Mouse (Mus musculus) ES-E14 (cell line): ENCODE measurements around the gene Apopt1. TPM values are rescaled to one million over a fixed set of nuclear protein-coding genes. Genes with fewer than 3 reads are reported as not detected.

Source experiments
- DNase-seq: peaks from one replicate; pipeline ENCODE4 v3.0.0-alpha.2; 2013; ENCODE audit warnings: low read depth, low spot score
- H3K27ac ChIP-seq: 2 replicates; pipeline ENCODE4 v1.5.1; 2012; ENCODE audit warnings: low read depth, mild to moderate bottlenecking, low read length, moderate library complexity, mixed read lengths; ENCODE audit not compliant: poor library complexity, insufficient read depth, severe bottlenecking
- H3K36me3 ChIP-seq: 2 replicates; pipeline ENCODE4 v1.6.1; 2012; ENCODE audit warnings: mild to moderate bottlenecking, low read length, moderate library complexity, mixed read lengths; ENCODE audit not compliant: control insufficient read depth, poor library complexity, insufficient read depth, severe bottlenecking
- H3K4me1 ChIP-seq, 2 experiments: fragments of 150-350 bp in 1 of 2; sonication (generic) in 1 of 2; 2 replicates each; pipeline ENCODE4 v1.6.1; 2012; ENCODE audit warnings: low read length in 2 of 2, mild to moderate bottlenecking in 1 of 2, mixed read lengths in 1 of 2; ENCODE audit not compliant: control insufficient read depth in 2 of 2, insufficient read depth in 2 of 2, poor library complexity in 1 of 2
- H3K4me3 ChIP-seq, 2 experiments: fragments of 150-350 bp in 1 of 2; sonication (generic) in 1 of 2; 2 replicates each; pipeline ENCODE4 v1.5.1; 2012; ENCODE audit warnings: low read length in 2 of 2, low read depth in 1 of 2, mild to moderate bottlenecking in 1 of 2, mixed read lengths in 1 of 2; ENCODE audit not compliant: insufficient read depth in 1 of 2, poor library complexity in 1 of 2, severe bottlenecking in 1 of 2
- H3K9ac ChIP-seq: 2 replicates; pipeline ENCODE4 v1.6.1; 2012; ENCODE audit warnings: low read depth, mild to moderate bottlenecking, low read length, mixed read lengths; ENCODE audit not compliant: poor library complexity, insufficient read depth, severe bottlenecking
- H3K9me3 ChIP-seq: fragments of 150-350 bp; sonication (generic); 2 replicates; pipeline ENCODE4 v1.6.1; 2012; ENCODE audit warnings: low read depth, mild to moderate bottlenecking, low read length; ENCODE audit not compliant: control insufficient read depth, insufficient read depth
- CHD2 ChIP-seq: IDR thresholded peaks from 2 replicates; pipeline ENCODE4 v1.6.1; 2014; ENCODE audit warnings: mild to moderate bottlenecking, low read depth, low read length, inconsistent platforms
- HCFC1 ChIP-seq: IDR thresholded peaks from 2 replicates; pipeline ENCODE4 v1.6.1; 2012; ENCODE audit warnings: low read length, inconsistent platforms, borderline replicate concordance; ENCODE audit not compliant: insufficient read depth
- MAFK ChIP-seq: IDR thresholded peaks from 2 replicates; pipeline ENCODE4 v1.6.1; 2014; ENCODE audit warnings: mild to moderate bottlenecking, low read depth, low read length, inconsistent platforms; ENCODE audit not compliant: insufficient read depth
- ZC3H11A ChIP-seq: IDR thresholded peaks from 2 replicates; pipeline ENCODE4 v1.6.1; 2012; ENCODE audit warnings: low read depth, mild to moderate bottlenecking, inconsistent platforms, low read length, borderline replicate concordance
- ZNF384 ChIP-seq: IDR thresholded peaks from 2 replicates; pipeline ENCODE4 v1.6.1; 2012; ENCODE audit warnings: low read depth, low read length, inconsistent platforms
- in situ Hi-C, 2 experiments: fragments of 600-800 bp; cut with MboI; formaldehyde crosslinking; loops; one replicate each; pipeline ENCODE4 v1.15.1; 2025; ENCODE audit warnings: low sequenced_read_pairs in 2 of 2, inconsistent platforms in 1 of 2; ENCODE audit not compliant: unreplicated experiment in 2 of 2
- total RNA-seq: library from RNA; depleted of rRNA; stranded (reverse); fragments of 300-350 nt; gene quantifications from 2 replicates; pipeline ENCODE4 v1.2.3, GENCODE M21; 2012

Apopt1 gene
- total RNA-seq, 1 experiment, result 15.2 TPM

DNA sequence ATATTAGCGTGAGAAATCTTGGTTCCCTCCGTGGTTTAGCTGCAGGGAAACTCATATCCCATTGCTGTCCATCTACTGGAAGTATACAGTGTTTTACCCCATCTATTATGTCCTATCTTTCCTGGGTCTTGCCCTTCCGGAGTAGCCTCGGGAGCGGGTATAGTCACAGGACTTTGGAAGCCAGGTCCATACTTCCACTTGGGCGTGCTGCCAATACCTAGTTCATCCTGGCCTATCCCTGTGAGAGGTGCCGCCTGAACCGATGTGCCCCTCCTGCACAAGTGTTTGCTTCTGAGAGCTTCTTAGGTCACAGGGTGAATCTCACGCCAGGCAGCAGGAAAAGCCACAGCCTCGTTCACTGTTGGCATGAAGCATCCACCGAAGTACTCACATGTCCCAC is 23.6 kb upstream of the Apopt1 start:
- no peaks in the 10 kb centered on the region for H3K9me3 ChIP-seq
- H3K36me3 ChIP-seq, result no peaks in the 10 kb centered on the region
- no peak for DNase-seq
- TF ChIP-seq HCFC1, result no peak
- no peak for TF ChIP-seq ZNF384
- no peak for TF ChIP-seq CHD2
- no peak for TF ChIP-seq MAFK
- H3K4me1 ChIP-seq, result peaks cover 2 to 26% of the 10 kb centered on the region in 2 experiments; a peak in 3 of 4 replicates
- in situ Hi-C loops, result no loop called here
- H3K27ac ChIP-seq, result no peak overlapping the region
- H3K9ac ChIP-seq, result no peak overlapping the region
- H3K4me3 ChIP-seq, result no peak overlapping the region

DNA sequence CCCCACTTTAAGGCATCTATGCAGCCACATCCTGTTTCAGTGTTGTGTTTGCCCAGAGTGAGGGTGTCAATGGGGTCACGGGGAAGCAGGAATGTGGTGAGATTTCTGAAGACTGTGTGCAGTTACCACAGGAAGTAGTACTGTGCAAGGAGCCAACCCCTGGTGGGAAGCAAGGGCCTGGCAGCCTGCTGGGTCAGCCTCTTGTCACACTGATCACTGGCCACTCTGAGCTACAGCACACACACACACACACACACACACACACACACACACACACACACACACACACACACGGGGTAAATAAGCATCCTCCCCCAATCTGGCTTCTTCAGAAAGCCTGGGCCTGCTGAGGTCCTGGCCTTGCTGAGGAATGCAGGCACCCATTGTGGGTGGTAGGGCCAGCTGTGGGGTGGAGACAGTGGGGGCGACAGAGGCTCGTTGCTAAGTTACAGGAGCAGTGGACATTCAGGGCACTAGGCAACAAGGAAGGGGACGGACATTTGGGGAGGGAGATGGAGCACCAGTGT is 21.7 kb upstream of the Apopt1 start:
- no peak for DNase-seq
- no peak overlapping the region for H3K9ac ChIP-seq
- no peaks in the 10 kb centered on the region for H3K36me3 ChIP-seq
- H3K27ac ChIP-seq, result no peak overlapping the region
- in situ Hi-C loops, result no loop called here
- no peak overlapping the region for H3K4me3 ChIP-seq
- TF ChIP-seq ZNF384 (no peak), MAFK (no peak), ZC3H11A (no peak), HCFC1 (no peak), CHD2 (no peak)
- no peaks in the 10 kb centered on the region for H3K9me3 ChIP-seq
- H3K4me1 ChIP-seq, result peaks cover 4 to 37% of the 10 kb centered on the region in 2 experiments; a peak in 3 of 4 replicates

DNA sequence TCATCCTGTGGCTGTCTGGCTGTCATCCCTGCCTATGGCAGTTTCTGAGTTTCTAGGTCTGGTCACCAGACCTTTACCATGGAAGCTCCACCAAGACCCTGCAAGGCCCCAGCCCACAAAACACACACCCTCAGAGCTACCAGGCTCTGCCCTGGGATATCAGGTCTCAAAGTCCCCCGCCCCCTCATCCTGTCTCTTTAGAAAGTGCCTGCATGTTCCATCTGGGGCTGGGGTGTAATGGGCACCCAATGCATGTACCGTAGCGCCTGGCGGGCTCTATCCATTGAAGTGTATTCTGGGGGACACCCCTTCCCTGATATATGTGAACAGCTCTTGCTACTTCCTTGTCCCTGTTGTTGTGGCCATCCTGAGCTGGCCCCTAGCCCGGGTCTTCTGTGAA is 20.2 kb upstream of the Apopt1 start:
- in situ Hi-C loops, result no loop called here
- Histone ChIP-seq H3K36me3 (no peaks in the 10 kb centered on the region), H3K27ac (no peak overlapping the region), H3K4me1 (peaks cover 4 to 34% of the 10 kb centered on the region in 2 experiments; a peak in 3 of 4 replicates), H3K9ac (0 out of 2 replicates have a peak overlapping the region, but pooled peaks have one; percentile 34), H3K9me3 (no peaks in the 10 kb centered on the region), H3K4me3 (peak overlapping the region; percentile 0 to 5; a peak in 1 of 4 replicates)
- DNase-seq, result no peak
- no peak for TF ChIP-seq MAFK

DNA sequence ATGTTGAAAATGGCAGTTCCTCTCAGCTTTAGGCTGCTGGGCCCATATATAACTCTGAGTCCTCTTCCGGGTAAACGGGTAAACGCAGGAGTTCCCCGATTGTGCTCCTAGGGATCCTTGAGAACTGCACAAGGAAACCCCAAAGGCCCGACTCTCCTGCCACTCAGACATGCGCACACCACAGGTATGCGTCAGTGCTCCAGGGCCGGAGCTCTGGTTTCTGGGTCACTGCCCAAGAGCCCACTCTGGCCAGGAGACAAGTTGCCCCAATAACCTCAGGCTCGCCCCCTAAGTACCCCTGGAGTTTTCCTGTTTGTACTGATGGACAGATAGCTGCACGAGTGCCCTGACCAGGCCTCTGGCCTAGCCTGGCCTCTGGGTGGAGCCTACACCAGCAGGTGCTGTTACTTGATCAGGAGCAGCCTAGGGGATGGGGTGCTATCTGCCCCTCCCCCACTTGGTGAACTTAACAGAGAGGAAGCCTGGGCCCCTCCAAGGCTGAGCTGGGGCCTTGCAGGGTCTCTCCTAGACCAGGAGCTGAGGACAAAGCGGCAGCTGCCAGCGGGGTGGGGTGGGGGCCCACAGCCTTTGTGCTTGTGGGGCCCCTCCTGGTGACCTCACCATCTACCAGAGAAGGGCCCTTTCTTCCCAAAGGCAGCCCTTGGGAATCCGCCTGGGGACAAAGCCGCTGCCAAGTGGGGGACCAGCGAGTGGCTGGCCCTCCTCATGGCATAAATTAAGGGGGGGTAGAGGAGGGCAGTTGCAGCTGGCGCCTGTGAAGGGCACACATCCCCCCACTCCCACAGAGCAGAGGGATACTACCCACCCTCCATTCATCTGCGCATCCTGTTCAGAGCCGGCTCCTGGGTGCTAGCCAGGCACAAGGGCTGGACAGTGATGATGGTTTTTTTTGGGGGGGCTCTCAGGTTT is 19.5 kb upstream of the Apopt1 start:
- Histone ChIP-seq H3K27ac (no peak overlapping the region), H3K4me3 (0 out of 4 replicates have a peak overlapping the region, but pooled peaks of 1 of the 2 experiments have one; percentile 0), H3K9ac (no peak overlapping the region), H3K9me3 (no peaks in the 10 kb centered on the region), H3K36me3 (no peaks in the 10 kb centered on the region), H3K4me1 (peaks cover 4 to 32% of the 10 kb centered on the region in 2 experiments; a peak in 3 of 4 replicates)
- DNase-seq, result no peak
- TF ChIP-seq MAFK (no peak), HCFC1 (no peak), CHD2 (no peak), ZNF384 (no peak), ZC3H11A (no peak)
- in situ Hi-C loops, result no loop called here
